Mouse (Mus musculus) E14TG2a.4 (cell line): ENCODE data around the gene Col13a1.

Source experiments
- H3K27me3 ChIP-seq: 2 replicates; pipeline ENCODE4 v1.6.1; 2014; ENCODE audit warnings: low read length, control low read depth; ENCODE audit not compliant: insufficient read depth
- H3K36me3 ChIP-seq: 2 replicates; pipeline ENCODE4 v1.6.1; 2014; ENCODE audit warnings: low read length, control low read depth; ENCODE audit not compliant: insufficient read depth
- H3K4me1 ChIP-seq: replicated peaks from 2 replicates; pipeline ENCODE4 v1.6.1; 2014; ENCODE audit warnings: low read depth, low read length, control low read depth
- H3K4me3 ChIP-seq: replicated peaks from 2 replicates; pipeline ENCODE4 v1.5.1; 2014; ENCODE audit warnings: mild to moderate bottlenecking, low read length
- H3K9me3 ChIP-seq: 2 replicates; pipeline ENCODE4 v1.6.1; 2014; ENCODE audit warnings: low read length, control low read depth
- CTCF ChIP-seq: conservative IDR thresholded peaks from 2 replicates; pipeline ENCODE4 v1.5.1; 2014; ENCODE audit warnings: low read length
- NANOG ChIP-seq: IDR thresholded peaks from 2 replicates; pipeline ENCODE4 v1.6.1; 2014; ENCODE audit warnings: borderline replicate concordance, low read length, mixed read lengths
- POU5F1 ChIP-seq: IDR thresholded peaks from 2 replicates; pipeline ENCODE4 v1.6.1; 2014; ENCODE audit warnings: low read length, borderline replicate concordance

The Col13a1 gene

DNA sequence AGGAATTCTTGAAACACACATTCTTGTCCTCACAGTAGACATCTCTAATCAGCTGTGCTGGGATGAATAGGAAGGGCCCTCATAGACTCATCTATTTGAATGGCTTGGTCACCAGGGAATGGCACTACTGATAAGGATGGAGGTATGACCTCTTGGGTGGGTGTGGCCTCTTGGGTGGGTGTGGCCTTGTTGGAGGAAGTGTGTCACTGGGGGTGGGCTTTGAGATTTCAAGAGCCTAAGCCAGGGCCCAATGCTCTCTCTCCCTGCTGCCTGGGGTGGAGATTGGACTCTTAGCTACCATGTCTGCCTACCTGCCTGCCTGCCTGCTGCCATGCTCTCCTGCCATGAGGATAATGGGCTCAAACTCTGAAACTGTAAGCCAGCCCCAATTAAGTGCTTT, 53.2 kb downstream of the Col13a1 start:
- no peak for TF ChIP-seq POU5F1
- no peak for TF ChIP-seq CTCF
- TF ChIP-seq NANOG: no peak
- H3K4me1 ChIP-seq: peaks cover 81% of the 10 kb centered on the region
- H3K27me3 ChIP-seq: no peaks in the 10 kb centered on the region
- H3K36me3 ChIP-seq: peaks cover 12% of the 10 kb centered on the region
- H3K9me3 ChIP-seq: peaks cover 25% of the 10 kb centered on the region
- H3K4me3 ChIP-seq: no peak overlapping the region

- no peaks in the 10 kb centered on the region for H3K27me3 ChIP-seq
- TF ChIP-seq NANOG (no peak), CTCF (no peak), POU5F1 (no peak)
- peak overlapping the region; percentile 32; the same call in 1 of the 2 replicates for H3K4me3 ChIP-seq
- peaks cover 58% of the 10 kb centered on the region for H3K4me1 ChIP-seq
- H3K36me3 ChIP-seq: no peaks in the 10 kb centered on the region; the same call in 1 of the 2 replicates
- H3K9me3 ChIP-seq: peaks cover 26% of the 10 kb centered on the region
These were observed 58.1 kb downstream of the Col13a1 start for GRCm38 (mm10) chr10:61920655-61921365.

- Histone ChIP-seq H3K36me3 (no peaks in the 10 kb centered on the region; the same call in 1 of the 2 replicates), H3K9me3 (peaks cover 29% of the 10 kb centered on the region), H3K27me3 (no peaks in the 10 kb centered on the region), H3K4me1 (peaks cover 56% of the 10 kb centered on the region), H3K4me3 (no peak overlapping the region)
- no peak for TF ChIP-seq POU5F1
- TF ChIP-seq CTCF: no peak
- no peak for TF ChIP-seq NANOG
These were observed 58.8 kb downstream of the Col13a1 start for GRCm38 (mm10) chr10:61919924-61920654.

DNA sequence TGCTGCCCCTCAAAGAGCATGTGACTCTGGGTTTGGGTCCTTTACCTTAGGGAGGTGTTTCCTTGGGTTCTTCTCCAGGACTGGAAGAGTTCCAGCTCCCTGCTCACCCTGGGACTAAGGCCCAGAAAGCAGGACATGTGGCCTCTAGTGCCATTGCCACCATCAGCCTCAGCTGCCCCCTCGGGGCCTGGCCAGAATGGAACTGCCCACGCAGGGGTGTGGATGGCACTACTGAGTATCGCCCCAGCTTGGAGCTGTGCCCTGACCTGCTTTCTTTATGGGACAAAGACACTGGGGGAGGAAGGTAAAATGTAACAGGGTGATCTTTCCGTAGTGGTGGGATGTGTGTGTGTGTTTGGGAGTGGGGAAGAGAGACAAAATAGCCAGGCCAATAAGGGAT, 59.4 kb downstream of the Col13a1 start:
- H3K27me3 ChIP-seq: no peaks in the 10 kb centered on the region
- H3K4me3 ChIP-seq: no peak overlapping the region
- no peaks in the 10 kb centered on the region; the same call in 1 of the 2 replicates for H3K36me3 ChIP-seq
- TF ChIP-seq CTCF (no peak), NANOG (no peak), POU5F1 (no peak)
- H3K4me1 ChIP-seq: peaks cover 60% of the 10 kb centered on the region
- H3K9me3 ChIP-seq: peaks cover 34% of the 10 kb centered on the region

GRCm38 (mm10) chr10:61917066-61917465, 61.8 kb downstream of the Col13a1 start:
- Histone ChIP-seq H3K4me1 (peaks cover 42% of the 10 kb centered on the region), H3K9me3 (peaks cover 34% of the 10 kb centered on the region), H3K27me3 (no peaks in the 10 kb centered on the region), H3K36me3 (no peaks in the 10 kb centered on the region), H3K4me3 (no peak overlapping the region)
- TF ChIP-seq CTCF (0 out of 2 replicates have a peak, but pooled peaks have one; percentile 31), NANOG (no peak), POU5F1 (no peak)

- Histone ChIP-seq H3K9me3 (peaks cover 24% of the 10 kb centered on the region), H3K4me1 (peaks cover 29% of the 10 kb centered on the region), H3K27me3 (no peaks in the 10 kb centered on the region), H3K4me3 (no peak overlapping the region), H3K36me3 (no peaks in the 10 kb centered on the region)
- TF ChIP-seq POU5F1: no peak
- no peak for TF ChIP-seq NANOG
- TF ChIP-seq CTCF: no peak
These were observed 67.1 kb downstream of the Col13a1 start for GRCm38 (mm10) chr10:61911770-61912169.

GRCm38 (mm10) chr10:61909004-61909403, 69.9 kb downstream of the Col13a1 start:
- Histone ChIP-seq H3K9me3 (peaks cover 12% of the 10 kb centered on the region), H3K4me1 (peaks cover 46% of the 10 kb centered on the region), H3K27me3 (peaks cover 7% of the 10 kb centered on the region; the same call in 1 of the 2 replicates), H3K36me3 (no peaks in the 10 kb centered on the region), H3K4me3 (no peak overlapping the region)
- no peak for TF ChIP-seq NANOG
- no peak for TF ChIP-seq CTCF
- TF ChIP-seq POU5F1: no peak

- peak overlapping the region; percentile 29; the same call in 1 of the 2 replicates for H3K4me3 ChIP-seq
- peaks cover 63% of the 10 kb centered on the region for H3K4me1 ChIP-seq
- no peaks in the 10 kb centered on the region for H3K36me3 ChIP-seq
- TF ChIP-seq NANOG (peak; percentile 75), CTCF (peak; percentile 35), POU5F1 (no peak)
- H3K27me3 ChIP-seq: peaks cover 23% of the 10 kb centered on the region
- H3K9me3 ChIP-seq: peaks cover 12% of the 10 kb centered on the region
These were observed 72.7 kb downstream of the Col13a1 start for GRCm38 (mm10) chr10:61906226-61906625.
